Mouse (Mus musculus) gastrocnemius, adult 8-10 months (tissue): Measurements from ENCODE around the gene Ngef. TPM values are rescaled to one million over a fixed set of nuclear protein-coding genes. Genes with fewer than 3 reads are reported as not detected.
A peak's percentile ranks its signal among the peaks of the same experiment; 100 is the strongest.

Experiments
- DNase-seq, 2 experiments: peaks; one replicate each; pipeline ENCODE4 v3.0.0; 2022; ENCODE audit warnings: low spot score in 2 of 2
- total RNA-seq, 4 experiments: library from RNA; stranded (reverse); gene quantifications; 2 replicates each; pipeline ENCODE4 v1.2.4; 2022

Ngef gene
- total RNA-seq, 4 experiments from 2014 or later: 0.13 to 0.19 (median 0.16) TPM; not detected in 1

DNA sequence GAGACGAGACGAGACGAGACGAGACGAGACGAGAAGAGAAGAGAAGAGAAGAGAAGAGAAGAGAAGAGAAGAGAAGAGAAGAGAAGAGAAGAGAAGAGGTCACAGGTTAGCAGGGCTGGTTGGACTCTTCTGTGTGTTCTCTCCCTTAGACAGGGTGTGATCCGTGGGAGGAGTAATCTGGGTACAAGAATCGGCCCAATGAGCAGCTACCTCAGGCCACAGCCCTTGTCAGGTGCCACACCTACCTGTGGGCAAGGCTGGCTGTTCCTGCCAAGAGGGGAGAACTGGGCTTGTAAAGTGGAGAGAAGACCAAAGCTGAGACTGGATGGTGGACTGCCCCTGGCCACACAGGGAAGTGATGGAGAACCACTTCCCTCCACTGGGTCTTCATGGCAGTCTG is 7.9 kb downstream of the Ngef start:
- DNase-seq: no peak

DNA sequence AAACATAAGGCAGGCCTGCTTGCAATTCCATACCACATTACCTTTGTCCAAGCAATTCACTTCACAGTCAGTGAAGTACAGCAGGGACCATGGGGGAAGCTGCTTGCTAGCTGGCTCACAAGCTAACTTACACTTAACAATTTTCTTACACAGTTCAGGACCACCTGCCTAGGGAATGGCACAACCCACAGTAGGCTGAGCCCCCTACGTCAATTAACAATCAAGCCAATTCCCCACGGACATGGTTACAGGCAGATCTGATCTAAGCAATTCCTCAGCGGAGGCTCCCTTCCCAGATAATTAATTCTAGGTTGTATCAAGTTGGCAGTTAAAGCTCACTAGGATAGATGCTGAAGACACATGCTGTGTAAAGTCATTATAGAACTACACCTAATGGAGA is 10.7 kb downstream of the Ngef start:
- no peak for DNase-seq

DNA sequence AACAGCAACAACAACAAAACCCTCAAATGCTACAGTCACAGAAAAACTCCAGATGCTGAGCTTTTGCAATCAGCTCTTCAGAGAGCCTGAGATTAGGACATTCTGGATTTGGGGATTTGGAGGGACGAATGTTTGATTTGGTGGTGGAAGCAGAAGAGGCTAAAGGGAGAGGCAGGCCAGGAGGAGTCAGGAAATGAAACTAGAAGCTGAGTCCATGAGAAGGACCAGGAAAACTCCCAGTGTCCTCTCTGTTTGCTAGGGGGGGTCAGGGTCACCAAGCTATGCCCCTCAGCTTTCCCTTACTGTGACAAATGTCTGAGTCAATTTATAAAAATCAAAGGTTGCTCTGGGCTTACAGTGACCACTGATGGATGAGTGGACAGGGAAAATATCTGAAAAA is 20.1 kb downstream of the Ngef start:
- no peak for DNase-seq

DNA sequence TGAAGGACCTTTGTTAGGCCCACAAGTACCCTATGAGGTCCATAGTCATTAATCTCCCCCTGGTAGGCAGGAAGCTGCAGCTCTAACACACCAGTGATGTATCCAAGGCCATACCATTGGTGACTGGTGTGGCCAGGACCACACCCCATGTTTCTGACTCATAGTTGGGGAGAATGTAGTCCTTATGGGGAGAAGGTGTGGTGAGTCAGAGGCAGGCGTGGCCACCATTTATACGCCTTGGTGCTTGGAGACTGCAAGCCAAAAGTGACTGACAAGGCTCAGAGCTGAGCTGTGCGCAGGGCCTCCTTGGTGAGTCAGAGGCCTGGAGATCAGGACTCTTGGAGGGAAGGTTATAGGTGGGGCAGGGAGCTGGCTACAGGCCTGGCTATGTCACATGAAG is 22.7 kb downstream of the Ngef start:
- DNase-seq: no peak

DNA sequence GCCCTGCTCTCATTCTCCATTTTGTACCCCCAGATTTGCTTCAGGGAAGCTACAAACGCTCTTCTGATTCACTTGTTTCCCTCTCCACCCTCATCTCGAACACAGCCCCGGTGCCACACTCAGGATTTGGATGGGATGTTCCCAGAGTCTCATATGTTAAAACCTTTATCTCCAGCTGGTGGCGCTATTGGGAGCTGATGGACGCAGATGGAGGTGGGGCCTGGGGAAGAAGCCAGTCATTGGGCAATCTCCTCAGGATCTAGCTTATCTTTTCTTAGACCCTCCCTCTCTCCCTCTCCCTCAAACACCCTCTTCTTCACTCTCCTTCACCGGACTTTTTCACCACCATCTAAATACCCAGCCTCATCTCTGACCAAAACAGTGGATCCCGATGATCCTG is 32.1 kb downstream of the Ngef start:
- DNase-seq: peak in 1 of 2 experiments; percentile 23

DNA sequence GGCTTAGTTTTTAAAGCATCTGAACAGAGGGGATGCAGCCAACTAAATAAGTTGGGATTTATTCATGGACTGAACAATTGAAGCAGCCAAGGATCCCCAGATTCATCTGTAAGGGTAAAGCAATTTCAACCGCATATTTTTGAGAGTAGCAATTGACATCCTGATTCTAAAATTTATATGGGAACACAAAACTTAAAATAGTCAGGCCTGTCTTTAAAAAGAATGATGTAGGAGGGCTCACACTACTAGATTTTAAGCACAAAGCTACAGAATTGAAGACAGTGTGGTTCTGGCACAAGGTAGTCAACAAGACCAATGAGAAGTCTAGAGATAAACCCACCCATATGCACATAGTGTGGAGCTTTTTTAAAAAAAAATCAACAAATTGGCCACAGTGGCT is 36.7 kb downstream of the Ngef start:
- no peak for DNase-seq

DNA sequence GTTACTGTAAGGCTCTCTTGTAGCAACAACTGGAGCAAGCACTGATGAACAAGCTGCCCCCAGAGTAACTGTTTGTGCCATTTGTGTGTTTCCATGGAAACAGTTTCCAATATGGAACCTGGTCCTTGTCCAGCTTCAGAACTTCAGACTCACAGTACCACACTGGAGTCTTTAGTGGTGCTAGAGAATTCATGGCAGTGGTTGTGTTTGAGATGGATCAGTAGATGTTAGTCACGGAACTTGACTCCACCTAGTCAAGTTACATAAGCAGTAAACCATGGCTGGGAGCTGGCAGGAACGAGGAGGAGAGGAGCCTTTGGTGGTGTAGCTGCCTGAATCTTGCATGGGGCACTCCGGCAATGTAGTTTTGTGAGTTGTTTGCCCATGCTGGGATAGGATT is 39.6 kb downstream of the Ngef start:
- DNase-seq: no peak

DNA sequence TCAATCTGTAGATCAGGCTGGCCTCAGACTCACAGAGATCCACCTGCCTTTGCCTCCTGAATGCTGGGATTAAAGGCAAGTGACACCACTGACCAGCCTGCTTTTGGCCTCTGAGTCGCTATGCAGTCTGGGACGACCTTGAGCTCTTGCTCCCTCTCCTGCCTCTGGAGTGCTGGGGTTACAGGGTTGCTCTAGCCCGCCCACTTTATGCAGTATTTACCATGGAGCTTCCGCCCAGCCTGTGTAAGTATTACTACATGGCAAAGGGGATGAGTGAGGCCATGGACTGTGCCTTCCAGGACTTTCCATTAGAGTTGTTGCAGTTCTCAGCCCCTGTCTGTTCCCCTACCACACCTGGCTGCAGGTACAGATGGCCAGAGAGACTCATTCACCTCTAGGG is 41.3 kb downstream of the Ngef start:
- no peak for DNase-seq

DNA sequence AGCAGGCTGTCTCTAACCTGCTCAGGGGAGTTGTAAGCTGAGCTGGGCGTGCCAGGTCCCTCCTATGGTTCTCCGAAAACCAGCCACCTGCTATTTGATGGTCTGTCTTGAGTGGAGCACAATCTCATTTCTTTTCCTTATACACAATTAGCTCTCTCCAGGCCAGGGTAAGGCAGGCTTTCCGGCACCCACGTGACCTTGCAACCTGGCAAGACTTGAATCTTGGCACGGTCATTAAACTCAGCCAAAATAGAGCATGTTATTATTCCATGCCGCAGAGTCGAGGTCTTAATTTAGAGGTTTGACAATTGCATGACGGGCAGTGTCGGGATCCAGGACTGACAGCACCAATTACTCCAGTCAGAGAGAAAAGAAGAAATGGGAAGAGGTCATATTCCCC is 46.5 kb downstream of the Ngef start:
- DNase-seq: no peak

DNA sequence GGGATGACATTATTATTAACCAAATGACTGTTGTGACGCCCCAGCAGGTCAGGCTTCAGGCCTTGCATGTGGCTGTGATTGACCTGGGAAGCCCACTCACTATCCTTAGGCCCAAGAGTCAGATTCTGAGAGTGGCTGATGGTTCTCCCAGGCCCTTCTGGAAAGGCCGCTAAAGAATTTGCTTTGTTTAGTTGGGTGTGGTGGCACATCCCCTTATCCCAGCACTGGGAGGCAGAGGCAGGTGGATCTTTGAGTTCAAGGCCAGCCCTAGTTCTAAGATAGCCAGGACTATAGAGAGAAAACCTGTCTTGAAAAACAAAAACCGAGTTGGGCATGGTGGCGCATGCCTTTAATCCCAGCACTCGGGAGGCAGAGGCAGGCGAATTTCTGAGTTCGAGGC is 48.6 kb downstream of the Ngef start:
- DNase-seq: no peak

DNA sequence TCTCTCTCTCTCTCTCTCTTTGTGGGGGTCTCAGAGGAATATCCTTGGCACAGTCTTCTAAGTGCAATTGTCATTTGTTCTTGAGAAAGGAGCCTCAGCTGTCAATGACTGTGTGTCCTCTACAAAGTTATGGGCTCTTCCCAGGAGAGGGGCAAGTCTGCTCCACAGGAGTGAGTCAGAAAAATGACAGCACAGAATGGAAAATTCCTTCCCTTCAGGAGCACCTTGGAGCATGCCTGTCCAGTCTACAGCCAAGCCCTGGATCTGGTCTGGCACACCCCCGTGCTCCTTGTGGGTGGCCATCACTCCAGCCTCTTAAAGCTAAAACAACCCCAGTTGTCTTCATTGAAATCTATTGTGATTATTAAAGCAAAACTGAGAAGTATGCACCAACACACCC is 52.1 kb downstream of the Ngef start:
- no peak for DNase-seq

DNA sequence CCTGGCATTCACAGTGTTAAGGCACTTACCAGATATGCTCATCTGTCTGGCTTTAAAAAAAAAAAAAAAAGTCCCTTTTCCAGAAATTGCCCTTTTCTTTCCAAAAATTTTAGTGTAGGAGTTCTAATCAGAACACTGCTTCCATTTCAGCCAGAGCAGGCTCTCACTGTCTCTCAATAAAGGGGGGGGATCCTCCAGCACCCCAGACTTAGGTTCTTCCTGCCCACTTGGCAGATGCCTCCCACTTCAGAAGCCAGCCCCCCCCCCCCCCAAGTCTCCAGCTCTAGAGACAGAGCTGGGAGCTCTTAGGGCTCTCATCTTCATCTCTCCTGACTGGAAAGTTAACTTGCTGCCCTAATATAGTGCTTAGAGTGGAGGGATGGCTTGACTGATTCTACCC is 53.2 kb downstream of the Ngef start:
- no peak for DNase-seq

DNA sequence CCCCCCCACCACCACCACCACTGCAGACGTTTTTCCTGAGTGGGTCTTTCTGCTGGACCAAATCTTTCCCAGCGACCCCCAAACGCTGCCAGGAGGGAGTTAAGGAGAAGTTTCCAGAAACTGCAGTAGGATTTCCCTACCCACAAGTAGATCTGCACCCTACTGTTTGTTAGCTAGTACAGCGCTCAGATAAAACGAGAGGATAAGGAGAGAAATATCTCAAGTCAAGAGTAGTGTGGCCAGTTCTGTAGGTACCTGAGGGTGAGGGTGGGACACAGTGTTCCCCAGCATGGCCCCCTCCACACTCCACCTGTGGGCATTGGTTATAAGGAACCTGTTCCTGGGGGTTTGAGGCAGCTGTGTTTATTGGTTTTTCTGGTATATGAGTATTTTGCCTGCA is 62.8 kb downstream of the Ngef start:
- no peak for DNase-seq

DNA sequence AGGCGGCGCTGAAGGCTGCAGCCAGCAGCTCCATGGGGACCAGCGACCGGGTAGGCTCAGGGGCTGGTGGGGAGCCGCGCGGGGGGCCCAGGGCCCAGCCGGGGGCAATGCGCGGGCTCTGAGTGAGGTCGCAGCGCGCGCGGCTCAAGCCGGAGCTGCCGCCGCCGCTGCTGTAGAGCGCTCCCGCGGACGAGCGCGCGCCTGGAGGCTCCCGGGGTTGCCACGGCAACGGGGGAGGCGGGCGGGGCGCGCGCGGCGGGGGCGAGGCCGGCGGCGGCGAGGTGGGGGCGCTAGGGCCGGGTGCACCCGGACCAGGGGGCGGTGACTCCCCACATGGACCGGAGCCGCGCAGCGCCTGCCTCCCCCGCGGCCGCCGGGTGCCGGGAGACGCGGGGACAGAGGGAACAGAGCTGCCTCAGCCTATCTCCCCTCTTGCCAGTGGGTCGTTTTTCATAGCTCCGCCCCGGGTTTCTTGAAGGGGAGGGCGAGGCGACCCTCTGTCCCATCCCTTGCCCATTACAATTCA is 63.4 kb downstream of the Ngef start:
- DNase-seq: no peak

DNA sequence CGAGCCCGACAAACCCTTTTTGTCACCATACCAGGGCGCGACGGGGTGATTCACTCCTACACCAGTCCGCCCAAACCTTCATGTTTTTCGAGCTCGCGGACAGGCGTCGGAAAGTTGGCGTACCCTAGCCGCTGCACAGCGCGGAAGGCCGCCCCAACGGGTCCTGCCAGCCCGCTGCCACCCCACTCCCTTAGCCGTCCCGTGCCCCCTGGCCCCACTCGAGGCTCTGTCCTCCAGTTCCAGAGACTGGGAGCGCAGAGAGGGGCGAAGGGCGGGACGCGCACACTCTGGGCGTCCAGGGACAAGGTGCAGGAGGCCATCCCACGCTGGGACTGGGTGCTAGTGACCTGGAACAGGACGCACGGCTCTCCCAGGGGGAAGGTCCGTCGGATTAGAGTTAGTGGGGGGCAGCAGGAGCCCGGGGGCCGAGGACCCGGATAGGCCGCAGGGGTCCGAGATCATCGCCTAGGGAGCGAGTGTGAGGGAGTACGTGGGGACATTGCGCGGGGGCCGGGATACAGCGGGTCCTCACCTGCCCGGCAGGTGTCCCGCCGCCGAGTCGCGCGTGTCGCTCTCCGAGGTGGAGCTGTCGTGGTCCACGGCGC is 64.0 kb downstream of the Ngef start, which contains the start of gene Neu2:
TSS of gene Neu2 (plus strand) at position 329 of the 605 bp plus-strand sequence.
- DNase-seq: no peak

DNA sequence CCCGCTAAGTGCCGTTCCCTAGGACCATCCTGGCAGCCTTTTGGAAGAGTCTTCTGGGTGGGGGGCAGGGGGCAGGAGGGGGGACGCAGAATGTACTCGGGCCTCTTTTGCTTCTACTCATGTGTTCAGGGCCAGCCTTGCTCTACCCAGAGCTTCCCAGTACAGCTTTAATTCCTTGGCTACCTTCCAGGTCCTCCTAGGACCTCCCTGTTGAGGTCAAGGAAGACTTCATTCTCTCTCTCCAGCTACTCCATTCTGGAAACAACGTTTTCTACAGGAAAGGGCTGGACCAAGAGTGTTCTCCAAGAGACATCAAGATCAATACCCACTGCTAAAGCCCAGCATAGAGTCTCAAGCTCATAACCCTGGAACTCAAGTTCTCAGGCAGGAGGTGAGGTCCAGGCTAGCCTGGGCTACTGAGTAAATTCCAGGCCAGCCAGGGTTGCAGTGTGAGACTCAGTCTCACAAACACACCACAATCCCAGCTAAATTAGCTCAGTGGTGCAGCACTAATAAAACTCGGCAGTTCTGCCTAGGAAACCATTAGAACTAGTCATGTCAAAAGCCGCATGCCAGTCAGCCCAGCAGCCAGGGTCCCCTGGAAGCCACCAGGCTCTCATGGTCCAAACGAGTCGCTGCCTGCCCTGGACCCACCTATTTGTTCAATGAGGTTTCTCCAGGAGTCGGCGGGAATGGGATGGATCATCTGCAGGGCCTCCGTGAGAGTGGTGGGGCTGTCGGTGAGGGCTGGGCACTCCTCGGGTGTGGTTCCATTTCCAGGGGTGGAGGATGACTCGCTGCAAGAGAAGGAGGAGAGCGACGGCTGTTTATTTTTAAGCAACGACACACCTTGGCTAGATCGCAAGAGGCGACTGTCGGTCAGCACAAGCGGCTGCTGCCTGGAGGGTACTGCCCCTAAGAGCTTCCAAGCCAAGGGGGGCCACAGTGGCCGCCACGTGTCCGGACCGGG is 64.8 kb downstream of the Ngef start:
- DNase-seq: no peak

DNA sequence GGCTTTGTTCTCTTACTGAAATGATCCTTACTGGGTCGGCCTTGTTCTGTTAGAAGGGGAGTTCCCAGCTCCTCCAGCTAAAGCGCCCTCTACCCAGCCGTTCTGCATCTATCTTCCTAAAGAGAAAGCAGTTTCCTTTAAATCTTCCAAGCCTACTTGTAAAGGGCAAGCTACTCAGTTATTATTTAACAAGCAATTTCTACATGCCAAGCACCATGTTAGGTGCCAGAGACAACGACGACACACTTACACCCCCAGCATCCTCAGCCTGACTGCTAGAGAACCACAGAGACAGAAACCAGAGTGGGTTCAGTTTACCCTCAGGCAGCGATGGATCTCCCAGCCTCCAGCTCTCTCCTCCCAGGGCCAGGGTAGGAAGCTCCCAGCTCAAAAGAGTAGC is 65.8 kb downstream of the Ngef start:
- DNase-seq: no peak

DNA sequence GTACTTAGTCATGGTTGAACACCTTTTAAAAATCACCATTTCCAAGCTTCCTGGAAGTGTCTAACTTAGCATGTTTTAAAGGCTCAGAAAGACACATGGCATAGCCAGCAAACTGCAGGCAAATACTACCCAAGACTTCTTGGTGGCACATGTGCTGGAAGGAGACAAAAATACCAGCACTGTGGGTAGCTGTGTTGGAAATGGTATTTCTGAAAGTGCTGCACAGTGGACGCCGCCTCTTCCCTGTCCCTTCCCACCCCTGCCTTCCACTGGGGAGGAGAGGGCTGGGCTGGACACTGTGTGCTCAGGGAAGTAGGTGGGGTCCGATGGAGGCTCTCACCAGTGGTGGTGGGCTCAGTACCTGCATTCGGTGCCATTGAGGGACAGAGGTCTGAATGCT is 68.1 kb downstream of the Ngef start:
- DNase-seq: no peak

DNA sequence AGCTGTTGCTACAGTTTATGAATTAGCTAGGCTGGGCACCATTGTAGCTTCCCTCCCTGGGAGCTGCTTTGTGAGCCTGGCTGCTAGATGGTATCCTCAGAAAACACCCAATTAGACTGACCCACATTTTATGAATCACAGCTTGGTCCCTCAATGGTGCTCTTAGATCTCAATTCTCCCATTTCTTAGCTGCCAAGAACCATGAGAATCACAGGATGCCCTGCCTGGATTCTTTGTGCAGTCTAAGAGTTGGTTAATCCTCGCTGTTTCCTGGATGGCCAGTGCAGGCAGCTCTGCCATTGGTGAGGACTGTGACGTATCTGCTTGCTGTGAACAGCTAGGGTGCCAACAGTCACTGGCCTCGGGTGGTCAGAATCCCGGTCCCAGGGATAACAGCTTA is 80.1 kb downstream of the Ngef start:
- no peak for DNase-seq

DNA sequence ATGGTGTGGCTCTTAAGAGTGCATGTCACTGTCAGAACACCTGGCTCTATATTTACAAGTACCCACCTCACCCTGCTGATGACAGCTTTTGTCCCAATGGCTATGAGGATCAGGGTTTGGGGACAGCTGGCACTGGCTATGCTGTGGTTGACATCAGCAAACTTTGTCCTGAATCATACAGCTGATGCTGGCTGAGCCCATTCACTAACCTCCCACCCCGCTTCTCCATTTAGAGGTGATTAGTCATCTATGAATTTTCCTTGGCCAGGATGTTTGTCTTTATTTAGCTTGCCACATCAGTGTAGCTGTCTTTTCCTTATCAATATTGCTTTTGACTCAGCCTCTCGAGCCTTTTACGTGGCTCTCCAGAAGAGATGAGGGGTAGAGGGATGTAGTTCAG is 81.4 kb downstream of the Ngef start:
- DNase-seq: no peak

DNA sequence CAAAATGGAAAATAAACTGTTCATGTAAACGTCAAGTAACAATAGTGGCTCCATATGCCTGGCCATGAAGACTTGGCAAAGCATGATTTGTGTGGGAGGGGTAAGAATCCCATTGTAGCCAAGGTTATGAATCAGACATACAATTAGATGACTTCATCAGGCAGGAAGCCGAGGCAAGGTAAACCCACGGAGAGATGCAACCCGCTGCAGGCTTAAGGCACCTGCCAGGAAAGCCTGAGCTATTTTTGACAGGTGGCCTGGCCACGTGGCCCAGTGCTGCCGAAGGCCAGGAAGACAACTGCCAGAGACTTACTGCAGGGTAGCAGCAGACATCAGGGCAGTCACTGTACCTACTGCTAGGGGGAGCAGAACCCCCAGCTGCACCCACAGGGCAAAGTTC is 87.3 kb downstream of the Ngef start:
- DNase-seq: peak in 1 of 2 experiments; percentile 55

DNA sequence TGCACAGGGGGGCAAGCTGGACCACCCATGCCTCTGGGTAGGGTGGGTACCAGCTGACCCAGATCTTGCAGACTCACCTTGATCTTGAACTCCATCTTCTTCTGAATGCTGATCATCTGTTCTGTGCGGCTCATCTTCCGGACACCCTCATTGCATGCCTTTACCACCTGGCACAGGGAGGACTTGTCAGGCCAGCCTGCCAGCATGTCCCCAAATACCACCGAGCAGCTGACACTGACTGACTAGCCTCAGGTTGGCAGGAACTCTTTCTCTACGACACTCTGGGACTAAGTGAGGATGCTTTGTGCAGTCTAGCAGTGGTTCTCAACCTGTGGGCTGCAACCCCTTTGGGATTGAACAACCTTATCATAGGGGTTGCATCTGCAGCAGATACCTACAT is 91.1 kb downstream of the Ngef start:
- peak in 1 of 2 experiments; percentile 20 for DNase-seq
